Mouse (Mus musculus): ENCODE data around the gene Tnnc1. TPM values are rescaled to one million over a fixed set of nuclear protein-coding genes. Genes with fewer than 3 reads are reported as not detected.

Tnnc1 gene
- polyA plus RNA-seq, 1 experiment from 2014 or later: 4.1 TPM

- Histone ChIP-seq H3K4me2 (replicated peaks; ENCODE audit: low read depth) (no peak overlapping the region), H3K4me1 (replicated peaks; ENCODE audit: control insufficient read depth, insufficient read depth) (no peaks in the 10 kb centered on the region), H3K27ac (replicated peaks) (no peak overlapping the region), H3K27me3 (ENCODE audit: control insufficient read depth, insufficient read depth, low read length) (no peaks in the 10 kb centered on the region), H3K4me3 (ENCODE audit: low read depth, low read length) (no peak overlapping the region), H3K36me3 (ENCODE audit: control insufficient read depth, insufficient read depth, low read length) (no peaks in the 10 kb centered on the region), H3K9me3 (ENCODE audit: control insufficient read depth, low read length) (no peaks in the 10 kb centered on the region), H3K9ac (ENCODE audit: low read length) (no peak overlapping the region)
- WGBS: 58% methylated on average over 7 of the region's 7 CpGs
- DNase-seq (ENCODE audit: low spot score) (no peak), ATAC-seq (ENCODE audit: low FRiP score, low TSS enrichment) (no peak)
- TF ChIP-seq EP300 (optimal IDR thresholded peaks at IDR 0.05) (no peak), CTCF (IDR thresholded peaks at IDR 0.05; ENCODE audit: low read depth) (no peak)
Measured at GRCm38 (mm10) chr14:31165458-31165857, 42.7 kb upstream of the Tnnc1 start.

GRCm38 (mm10) chr14:31165991-31166630 is 42.0 kb upstream of the Tnnc1 start:
- Histone ChIP-seq H3K36me3 (ENCODE audit: control insufficient read depth, insufficient read depth, low read length) (peaks cover 4% of the 10 kb centered on the region), H3K9me3 (ENCODE audit: control insufficient read depth, low read length) (no peaks in the 10 kb centered on the region), H3K27me3 (ENCODE audit: control insufficient read depth, insufficient read depth, low read length) (no peaks in the 10 kb centered on the region), H3K4me3 (ENCODE audit: low read depth, low read length) (no peak overlapping the region), H3K4me2 (replicated peaks; ENCODE audit: low read depth) (no peak overlapping the region), H3K4me1 (replicated peaks; ENCODE audit: control insufficient read depth, insufficient read depth) (no peaks in the 10 kb centered on the region), H3K27ac (replicated peaks) (0 out of 2 replicates have a peak overlapping the region, but pooled peaks have one; percentile 18), H3K9ac (ENCODE audit: low read length) (peak overlapping the region; percentile 27; the same call in 1 of the 2 replicates)
- 20% methylated on average over 10 of the region's 10 CpGs for WGBS
- TF ChIP-seq EP300 (optimal IDR thresholded peaks at IDR 0.05) (no peak), CTCF (IDR thresholded peaks at IDR 0.05; ENCODE audit: low read depth) (no peak)
- ATAC-seq (ENCODE audit: low FRiP score, low TSS enrichment): peak; percentile 53; the same call in 1 of the 2 replicates
- DNase-seq (ENCODE audit: low spot score): no peak

- H3K9ac ChIP-seq (ENCODE audit: low read length): peak overlapping the region; percentile 27; the same call in 1 of the 2 replicates
- H3K36me3 ChIP-seq (ENCODE audit: control insufficient read depth, insufficient read depth, low read length): peaks cover 11% of the 10 kb centered on the region
- ATAC-seq (ENCODE audit: low FRiP score, low TSS enrichment): no peak
- H3K4me1 ChIP-seq (replicated peaks; ENCODE audit: control insufficient read depth, insufficient read depth): no peaks in the 10 kb centered on the region
- 0 out of 2 replicates have a peak overlapping the region, but pooled peaks have one; percentile 35 for H3K27ac ChIP-seq (replicated peaks)
- no peak for TF ChIP-seq EP300 (optimal IDR thresholded peaks at IDR 0.05)
- TF ChIP-seq CTCF (IDR thresholded peaks at IDR 0.05; ENCODE audit: low read depth): no peak
- H3K4me2 ChIP-seq (replicated peaks; ENCODE audit: low read depth): peak overlapping the region; percentile 36
- no peak for DNase-seq (ENCODE audit: low spot score)
- H3K27me3 ChIP-seq (ENCODE audit: control insufficient read depth, insufficient read depth, low read length): no peaks in the 10 kb centered on the region
- H3K4me3 ChIP-seq (ENCODE audit: low read depth, low read length): peak overlapping the region; percentile 15; the same call in 1 of the 2 replicates
- WGBS: 53% methylated on average over 9 of the region's 9 CpGs
- H3K9me3 ChIP-seq (ENCODE audit: control insufficient read depth, low read length): no peaks in the 10 kb centered on the region
Measured at GRCm38 (mm10) chr14:31166827-31167226, 41.3 kb upstream of the Tnnc1 start.

- no peak for DNase-seq (ENCODE audit: low spot score)
- ATAC-seq (ENCODE audit: low FRiP score, low TSS enrichment): no peak
- H3K4me1 ChIP-seq (replicated peaks; ENCODE audit: control insufficient read depth, insufficient read depth): no peaks in the 10 kb centered on the region
- 37% methylated on average over 10 of the region's 10 CpGs for WGBS
- H3K27me3 ChIP-seq (ENCODE audit: control insufficient read depth, insufficient read depth, low read length): no peaks in the 10 kb centered on the region
- peak within 1 kb of the TSS; percentile 18; the same call in 1 of the 2 replicates for H3K27ac ChIP-seq (replicated peaks)
- H3K4me3 ChIP-seq (ENCODE audit: low read depth, low read length): peak within 1 kb of the TSS; percentile 15; the same call in 1 of the 2 replicates
- no peak for TF ChIP-seq CTCF (IDR thresholded peaks at IDR 0.05; ENCODE audit: low read depth)
- TF ChIP-seq EP300 (optimal IDR thresholded peaks at IDR 0.05): no peak
- H3K9me3 ChIP-seq (ENCODE audit: control insufficient read depth, low read length): no peaks in the 10 kb centered on the region
- H3K4me2 ChIP-seq (replicated peaks; ENCODE audit: low read depth): peak within 1 kb of the TSS; percentile 36
- peaks cover 25% of the 10 kb centered on the region for H3K36me3 ChIP-seq (ENCODE audit: control insufficient read depth, insufficient read depth, low read length)
- H3K9ac ChIP-seq (ENCODE audit: low read length): peak within 1 kb of the TSS; percentile 8; the same call in 1 of the 2 replicates
Measured at GRCm38 (mm10) chr14:31168425-31168824, 39.7 kb upstream of the Tnnc1 start, which contains the start of gene Stab1. TSS of gene Stab1 (minus strand) at chr14:31168641.

- Histone ChIP-seq H3K9ac (ENCODE audit: low read length) (no peak overlapping the region), H3K4me2 (replicated peaks; ENCODE audit: low read depth) (no peak overlapping the region), H3K27ac (replicated peaks) (no peak overlapping the region), H3K4me3 (ENCODE audit: low read depth, low read length) (no peak overlapping the region), H3K4me1 (replicated peaks; ENCODE audit: control insufficient read depth, insufficient read depth) (no peaks in the 10 kb centered on the region), H3K36me3 (ENCODE audit: control insufficient read depth, insufficient read depth, low read length) (peaks cover 34% of the 10 kb centered on the region), H3K27me3 (ENCODE audit: control insufficient read depth, insufficient read depth, low read length) (no peaks in the 10 kb centered on the region), H3K9me3 (ENCODE audit: control insufficient read depth, low read length) (no peaks in the 10 kb centered on the region)
- WGBS: 66% methylated on average over 6 of the region's 6 CpGs
- ATAC-seq (ENCODE audit: low FRiP score, low TSS enrichment): no peak
- DNase-seq (ENCODE audit: low spot score): no peak
- TF ChIP-seq CTCF (IDR thresholded peaks at IDR 0.05; ENCODE audit: low read depth): no peak
- TF ChIP-seq EP300 (optimal IDR thresholded peaks at IDR 0.05): no peak
Measured at GRCm38 (mm10) chr14:31169508-31169907, 38.6 kb upstream of the Tnnc1 start.

- TF ChIP-seq EP300 (optimal IDR thresholded peaks at IDR 0.05): no peak
- no peak for TF ChIP-seq CTCF (IDR thresholded peaks at IDR 0.05; ENCODE audit: low read depth)
- Histone ChIP-seq H3K9me3 (ENCODE audit: control insufficient read depth, low read length) (no peaks in the 10 kb centered on the region), H3K27ac (replicated peaks) (no peak overlapping the region), H3K36me3 (ENCODE audit: control insufficient read depth, insufficient read depth, low read length) (peaks cover 35% of the 10 kb centered on the region), H3K4me2 (replicated peaks; ENCODE audit: low read depth) (no peak overlapping the region), H3K27me3 (ENCODE audit: control insufficient read depth, insufficient read depth, low read length) (no peaks in the 10 kb centered on the region), H3K9ac (ENCODE audit: low read length) (no peak overlapping the region), H3K4me3 (ENCODE audit: low read depth, low read length) (no peak overlapping the region), H3K4me1 (replicated peaks; ENCODE audit: control insufficient read depth, insufficient read depth) (no peaks in the 10 kb centered on the region)
- DNase-seq (ENCODE audit: low spot score) (no peak), ATAC-seq (ENCODE audit: low FRiP score, low TSS enrichment) (no peak)
- WGBS: 80% methylated on average over 13 of the region's 13 CpGs
Measured at GRCm38 (mm10) chr14:31170963-31171362, 37.1 kb upstream of the Tnnc1 start.

All from stomach, postnatal 0 days (tissue).